Mouse (Mus musculus) heart, embryonic 13.5 days (tissue): Measurements from ENCODE around the gene Nipal4. TPM values are rescaled to one million over a fixed set of nuclear protein-coding genes. Genes with fewer than 3 reads are reported as not detected.
A peak's percentile ranks its signal among the peaks of the same experiment; 100 is the strongest.

Experiments used
- ATAC-seq: fragments of 200-750 bp; cut with Nextera tagmentation; 2 replicates; pipeline ENCODE4 v1.8.0; 2017; ENCODE audit warnings: moderate TSS enrichment; ENCODE audit not compliant: insufficient number of reproducible peaks, low FRiP score, low TSS enrichment; ENCODE audit errors: extremely low read depth
- H3K27ac ChIP-seq: fragments of 300-500 bp; sonication (generic); replicated peaks from 2 replicates; pipeline ENCODE4 v1.5.1; 2015; ENCODE audit warnings: moderate library complexity, mild to moderate bottlenecking, inconsistent platforms
- H3K27me3 ChIP-seq: fragments of 300-500 bp; sonication (generic); replicated peaks from 2 replicates; pipeline ENCODE4 v1.6.1; 2015; ENCODE audit warnings: mild to moderate bottlenecking, inconsistent platforms
- H3K36me3 ChIP-seq: fragments of 300-500 bp; sonication (generic); 2 replicates; pipeline ENCODE4 v1.6.1; 2015; ENCODE audit warnings: mild to moderate bottlenecking, inconsistent platforms
- H3K4me1 ChIP-seq: fragments of 300-500 bp; sonication (generic); 2 replicates; pipeline ENCODE4 v1.6.1; 2015; ENCODE audit warnings: inconsistent platforms
- H3K4me2 ChIP-seq: fragments of 300-500 bp; sonication (generic); 2 replicates; pipeline ENCODE4 v1.6.1; 2015; ENCODE audit warnings: inconsistent platforms, mild to moderate bottlenecking, moderate library complexity
- H3K4me3 ChIP-seq: fragments of 300-500 bp; sonication (generic); 2 replicates; pipeline ENCODE4 v1.5.1; 2015; ENCODE audit warnings: moderate library complexity, mild to moderate bottlenecking, inconsistent platforms
- H3K9ac ChIP-seq: fragments of 300-500 bp; sonication (generic); 2 replicates; pipeline ENCODE4 v1.6.1; 2015; ENCODE audit warnings: inconsistent platforms, mild to moderate bottlenecking, moderate library complexity
- H3K9me3 ChIP-seq: fragments of 300-500 bp; sonication (generic); 2 replicates; pipeline ENCODE4 v1.6.1; 2016; ENCODE audit warnings: inconsistent platforms
- WGBS: fragments of 180-500 bp; shearing (Covaris S2); methylation state at CpG from one replicate; pipeline ENCODE4 v1.1.7; 2015; ENCODE audit warnings: mixed read lengths; 5-methylcytosine and 5-hydroxymethylcytosine counted together
- polyA plus RNA-seq: library from polyadenylated mRNA; unstranded; fragments of >200 nt; fragmentation: Nextera tagmentation; extraction: Ambion mirVana; gene quantifications from 2 replicates; pipeline ENCODE4 v1.2.1, GENCODE M21; 2015

Gene Nipal4
- polyA plus RNA-seq, 1 experiment from 2014 or later: 13.0 TPM

DNA sequence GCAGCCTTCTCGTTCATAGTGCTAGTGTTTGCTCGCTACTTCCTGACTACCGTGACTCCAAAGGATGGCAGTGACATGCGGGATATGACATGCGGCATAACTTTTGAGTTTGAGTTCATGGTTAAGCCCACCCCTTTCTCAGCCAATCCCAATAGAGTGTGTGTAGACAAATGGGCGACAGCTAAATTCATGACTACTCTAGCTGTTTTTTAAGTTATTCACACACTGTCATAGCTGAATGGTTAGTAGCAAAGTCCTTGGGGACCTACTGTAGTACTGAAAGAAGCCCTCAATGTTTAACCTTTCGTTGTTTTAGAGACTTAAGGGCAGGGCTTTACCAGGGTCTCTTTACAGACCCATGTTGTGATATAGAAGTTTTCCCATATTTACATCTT lies 40.5 kb downstream of the Nipal4 start:
- ATAC-seq: no peak
- no peak overlapping the region for H3K9ac ChIP-seq
- WGBS: 86% methylated on average over 7 of the region's 7 CpGs
- no peaks in the 10 kb centered on the region for H3K9me3 ChIP-seq
- H3K4me1 ChIP-seq: peaks cover 22% of the 10 kb centered on the region
- H3K27me3 ChIP-seq: no peaks in the 10 kb centered on the region
- peaks cover 93% of the 10 kb centered on the region for H3K36me3 ChIP-seq
- H3K27ac ChIP-seq: no peak overlapping the region
- H3K4me3 ChIP-seq: no peak overlapping the region
- H3K4me2 ChIP-seq: no peak overlapping the region

DNA sequence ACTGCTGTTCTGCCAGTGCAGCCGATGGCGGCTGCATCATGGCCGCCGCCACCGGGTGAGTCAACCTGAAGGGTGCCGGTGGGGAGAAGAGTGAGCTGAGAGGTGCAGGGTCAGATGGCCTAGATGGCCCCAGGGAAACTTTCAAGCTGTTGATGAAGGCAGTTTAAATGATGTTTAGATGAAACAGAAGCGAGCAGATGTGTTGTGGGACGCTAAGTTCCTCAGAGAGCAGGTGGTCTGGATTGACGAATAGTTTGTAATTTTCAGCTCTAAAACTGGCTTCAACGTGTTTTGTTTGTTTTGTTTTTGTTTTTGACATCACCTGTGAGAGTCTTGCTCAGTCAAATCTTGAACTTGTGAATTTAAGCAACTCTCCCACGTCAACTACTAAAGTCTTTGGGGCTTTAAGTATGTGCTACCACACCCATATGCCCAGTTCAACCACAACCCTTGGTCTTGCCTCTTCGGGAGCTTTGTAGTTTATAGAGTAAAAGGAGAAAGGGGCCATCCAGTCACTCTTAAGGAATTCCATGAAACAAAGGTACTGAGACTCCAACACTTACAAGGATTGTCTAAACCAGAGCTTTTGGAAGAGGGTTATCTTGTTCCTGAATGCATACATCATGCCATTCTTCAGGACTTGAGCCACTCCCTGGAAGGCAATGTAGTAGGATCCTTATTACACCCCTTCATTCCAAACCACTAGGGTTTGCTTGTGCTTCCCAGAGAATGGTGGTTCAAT lies 41.0 kb downstream of the Nipal4 start:
- Histone ChIP-seq H3K36me3 (peaks cover 93% of the 10 kb centered on the region), H3K27ac (no peak overlapping the region), H3K4me2 (no peak overlapping the region), H3K9ac (no peak overlapping the region), H3K4me1 (peaks cover 17% of the 10 kb centered on the region), H3K9me3 (no peaks in the 10 kb centered on the region), H3K27me3 (no peaks in the 10 kb centered on the region), H3K4me3 (no peak overlapping the region)
- 88% methylated on average over 12 of the region's 12 CpGs for whole genome bisulfite sequencing
- no peak for ATAC-seq

- Histone ChIP-seq H3K9ac (no peak overlapping the region), H3K4me2 (no peak overlapping the region), H3K4me3 (no peak overlapping the region), H3K27me3 (no peaks in the 10 kb centered on the region), H3K9me3 (no peaks in the 10 kb centered on the region), H3K4me1 (peaks cover 12% of the 10 kb centered on the region), H3K36me3 (peaks cover 99% of the 10 kb centered on the region), H3K27ac (no peak overlapping the region)
- ATAC-seq: no peak
- WGBS: 90% methylated on average over 8 of the region's 8 CpGs
These were observed 42.9 kb downstream of the Nipal4 start for GRCm38 (mm10) chr11:46123328-46123866.

- H3K27me3 ChIP-seq: no peaks in the 10 kb centered on the region
- H3K27ac ChIP-seq: no peak overlapping the region
- 86% methylated on average over 4 of the region's 4 CpGs for WGBS
- H3K4me1 ChIP-seq: peaks cover 12% of the 10 kb centered on the region
- no peak overlapping the region for H3K4me2 ChIP-seq
- ATAC-seq: no peak
- H3K9ac ChIP-seq: no peak overlapping the region
- no peak overlapping the region for H3K4me3 ChIP-seq
- no peaks in the 10 kb centered on the region for H3K9me3 ChIP-seq
- H3K36me3 ChIP-seq: peaks cover 99% of the 10 kb centered on the region
These were observed 43.4 kb downstream of the Nipal4 start for GRCm38 (mm10) chr11:46122875-46123274.

- no peak for ATAC-seq
- H3K27me3 ChIP-seq: no peaks in the 10 kb centered on the region
- H3K9ac ChIP-seq: no peak overlapping the region
- WGBS: 67% methylated on average over 4 of the region's 4 CpGs
- H3K4me3 ChIP-seq: no peak overlapping the region
- H3K4me1 ChIP-seq: peaks cover 8% of the 10 kb centered on the region
- peak overlapping the region; percentile 45; the same call in 1 of the 2 replicates for H3K27ac ChIP-seq
- no peak overlapping the region for H3K4me2 ChIP-seq
- no peaks in the 10 kb centered on the region for H3K9me3 ChIP-seq
- peaks cover 97% of the 10 kb centered on the region for H3K36me3 ChIP-seq
These were observed 44.6 kb downstream of the Nipal4 start for GRCm38 (mm10) chr11:46121666-46122065.

DNA sequence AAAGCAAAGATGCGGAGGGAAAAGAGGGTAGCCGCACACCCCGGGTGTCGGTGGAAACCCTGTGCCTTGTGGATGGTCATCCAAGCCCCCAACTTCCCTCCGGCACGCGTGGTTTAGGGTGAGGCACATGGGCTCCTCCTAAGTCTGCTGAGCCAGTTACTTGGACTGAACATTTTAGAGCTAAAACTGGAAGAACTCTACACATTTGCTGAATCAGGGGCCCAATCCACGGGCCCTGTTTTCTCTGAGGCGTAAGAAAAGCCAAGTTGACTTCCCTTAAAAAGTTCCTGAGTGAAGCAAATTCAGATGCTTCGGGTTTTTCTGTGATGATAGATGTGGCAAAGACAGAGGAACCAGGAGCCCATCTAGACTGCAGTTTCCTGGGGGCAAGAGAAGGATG lies 46.2 kb downstream of the Nipal4 start:
- 82% methylated on average over 10 of the region's 10 CpGs for WGBS
- Histone ChIP-seq H3K4me3 (no peak overlapping the region), H3K4me1 (peaks cover 8% of the 10 kb centered on the region), H3K27me3 (no peaks in the 10 kb centered on the region), H3K9ac (no peak overlapping the region), H3K27ac (no peak overlapping the region), H3K36me3 (peaks cover 99% of the 10 kb centered on the region), H3K9me3 (no peaks in the 10 kb centered on the region), H3K4me2 (no peak overlapping the region)
- ATAC-seq: no peak

- Histone ChIP-seq H3K27me3 (no peaks in the 10 kb centered on the region), H3K4me1 (peaks cover 8% of the 10 kb centered on the region), H3K4me2 (no peak overlapping the region), H3K9me3 (no peaks in the 10 kb centered on the region), H3K9ac (no peak overlapping the region), H3K27ac (0 out of 2 replicates have a peak overlapping the region, but pooled peaks have one; percentile 24), H3K36me3 (peaks cover 98% of the 10 kb centered on the region), H3K4me3 (no peak overlapping the region)
- 55% methylated on average over 4 of the region's 4 CpGs for WGBS
- no peak for ATAC-seq
These were observed 46.7 kb downstream of the Nipal4 start for GRCm38 (mm10) chr11:46119624-46120023.

- H3K9ac ChIP-seq: no peak overlapping the region
- H3K9me3 ChIP-seq: no peaks in the 10 kb centered on the region
- WGBS: 84% methylated on average over 2 of the region's 2 CpGs
- H3K4me2 ChIP-seq: no peak overlapping the region
- H3K27me3 ChIP-seq: no peaks in the 10 kb centered on the region
- H3K27ac ChIP-seq: no peak overlapping the region
- no peak overlapping the region for H3K4me3 ChIP-seq
- H3K4me1 ChIP-seq: peaks cover 4% of the 10 kb centered on the region
- H3K36me3 ChIP-seq: peaks cover 93% of the 10 kb centered on the region
- no peak for ATAC-seq
These were observed 49.8 kb downstream of the Nipal4 start for GRCm38 (mm10) chr11:46116510-46116909.

- ATAC-seq: no peak
- peaks cover 91% of the 10 kb centered on the region for H3K36me3 ChIP-seq
These were observed 50.7 kb downstream of the Nipal4 start for GRCm38 (mm10) chr11:46115411-46116173.

GRCm38 (mm10) chr11:46115011-46115410 lies 51.3 kb downstream of the Nipal4 start:
- no peak for ATAC-seq

More at GRCm38 (mm10) chr11:46115411-46116173, 50.7 kb downstream of the Nipal4 start:
- Histone ChIP-seq H3K9me3 (no peaks in the 10 kb centered on the region), H3K27ac (no peak overlapping the region), H3K4me2 (no peak overlapping the region), H3K27me3 (no peaks in the 10 kb centered on the region), H3K9ac (no peak overlapping the region), H3K4me1 (peaks cover 5% of the 10 kb centered on the region), H3K4me3 (no peak overlapping the region)
- WGBS: 75% methylated on average over 9 of the region's 9 CpGs

GRCm38 (mm10) chr11:46114221-46114620 lies 52.1 kb downstream of the Nipal4 start:
- 86% methylated on average over 7 of the region's 7 CpGs for WGBS
- H3K36me3 ChIP-seq: peaks cover 84% of the 10 kb centered on the region

More at GRCm38 (mm10) chr11:46115011-46115410, 51.3 kb downstream of the Nipal4 start:
- Histone ChIP-seq H3K9me3 (no peaks in the 10 kb centered on the region), H3K4me3 (no peak overlapping the region), H3K4me1 (peaks cover 11% of the 10 kb centered on the region), H3K27me3 (no peaks in the 10 kb centered on the region), H3K27ac (no peak overlapping the region), H3K4me2 (no peak overlapping the region), H3K9ac (no peak overlapping the region), H3K36me3 (peaks cover 88% of the 10 kb centered on the region)
- 83% methylated on average over 4 of the region's 4 CpGs for WGBS

More at GRCm38 (mm10) chr11:46114221-46114620, 52.1 kb downstream of the Nipal4 start:
- H3K9me3 ChIP-seq: no peaks in the 10 kb centered on the region
- no peak overlapping the region for H3K27ac ChIP-seq
- peaks cover 19% of the 10 kb centered on the region for H3K4me1 ChIP-seq
- H3K4me2 ChIP-seq: no peak overlapping the region
- H3K4me3 ChIP-seq: no peak overlapping the region
- H3K9ac ChIP-seq: no peak overlapping the region
- no peaks in the 10 kb centered on the region for H3K27me3 ChIP-seq
- ATAC-seq: no peak
